Mouse (Mus musculus) adrenal gland, postnatal 25 days (tissue): ENCODE results near the gene S100a2. TPM values are rescaled to one million over a fixed set of nuclear protein-coding genes. Genes with fewer than 3 reads are reported as not detected.

Experiments
- DNase-seq: peaks from one replicate; pipeline ENCODE4 v3.0.0; 2021; ENCODE audit warnings: mixed read lengths
- long read RNA-seq: library from polyadenylated mRNA; stranded (forward); transcript quantifications from one replicate; pipeline ENCODE4 v2.0.0, GENCODE M21; 2021
- total RNA-seq: library from RNA; stranded (reverse); gene quantifications from 2 replicates; pipeline ENCODE4 v1.2.3, GENCODE M21; 2021

S100a2 gene
- not detected in 2 replicates for total RNA-seq
- long read RNA-seq = 0 reads

- no peak for DNase-seq
Observed at GRCm38 (mm10) chr3:90589947-90590346, at the start of gene S100a2. S100a2 (plus strand) TSS chr3:90590247.

GRCm38 (mm10) chr3:90540904-90541303 lies 49.1 kb upstream of the S100a2 start:
- DNase-seq = peak; percentile 8

GRCm38 (mm10) chr3:90549676-90550420 lies 40.2 kb upstream of the S100a2 start:
- no peak for DNase-seq

DNA sequence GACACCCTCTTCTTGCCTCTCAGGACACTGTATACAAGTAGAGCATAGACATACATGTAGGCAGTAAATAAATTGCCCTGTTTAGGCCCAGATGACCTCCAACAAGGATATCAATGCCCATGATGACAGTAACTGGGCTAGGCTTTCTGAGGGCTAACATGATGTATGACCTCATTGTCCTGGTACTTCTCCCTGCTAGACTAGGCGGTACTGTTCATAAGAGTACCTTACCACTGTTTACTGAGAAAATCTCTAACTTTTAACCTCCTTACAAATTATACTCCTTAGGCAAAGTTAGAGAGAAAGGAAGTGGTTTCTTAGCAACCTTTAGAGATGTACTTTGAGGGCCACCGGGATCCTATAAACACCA lies 39.6 kb upstream of the S100a2 start:
- no peak for DNase-seq

GRCm38 (mm10) chr3:90552231-90552630 lies 37.8 kb upstream of the S100a2 start:
- no peak for DNase-seq

DNA sequence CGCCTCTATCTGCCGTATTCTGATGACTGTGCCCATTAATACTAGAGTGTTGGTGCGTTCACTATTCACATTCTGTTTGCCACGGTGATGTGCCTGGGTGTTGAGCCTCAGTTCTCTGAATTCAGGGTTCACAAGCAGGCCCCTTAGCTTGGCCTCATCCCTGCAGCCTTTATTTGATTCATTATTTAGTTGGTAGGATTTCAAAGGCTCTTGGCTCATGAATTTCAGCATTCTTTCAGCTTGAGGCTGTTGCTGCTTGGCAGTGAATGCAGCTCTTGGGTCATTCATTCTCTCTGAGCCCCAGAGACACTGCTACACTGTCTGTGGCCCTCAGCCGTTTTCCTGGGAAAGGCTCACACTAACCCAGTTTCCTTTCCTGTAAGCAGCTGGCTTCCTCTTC lies 34.1 kb upstream of the S100a2 start:
- no peak for DNase-seq

DNA sequence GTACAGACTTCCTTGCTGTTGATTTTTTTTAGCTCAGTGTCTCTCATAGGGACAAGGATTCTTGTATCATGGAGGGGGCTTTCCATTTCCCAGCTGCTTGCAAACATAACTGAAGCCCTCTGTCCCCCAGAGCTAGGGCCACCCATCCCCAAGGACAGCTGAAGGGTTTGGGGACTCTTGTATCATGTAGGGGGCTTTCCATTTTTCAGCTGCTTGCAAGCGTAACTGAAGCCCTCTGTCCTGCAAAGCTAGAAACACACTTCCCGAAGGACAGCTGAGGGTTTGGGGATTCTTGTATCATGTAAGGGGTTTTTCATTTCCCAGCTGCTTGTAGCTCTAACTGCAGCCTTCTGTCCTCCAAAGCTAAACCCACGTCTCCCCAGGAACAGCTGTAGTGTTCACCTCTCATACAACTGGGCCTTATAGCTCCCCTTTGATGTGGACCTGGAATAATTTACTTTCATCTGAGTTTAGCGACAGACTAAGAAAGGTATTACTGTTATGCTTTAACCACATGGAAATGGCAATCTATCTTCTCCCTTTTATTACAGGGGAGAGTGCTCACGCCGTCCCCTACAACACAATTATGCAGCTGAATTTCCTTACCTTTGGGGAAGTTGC lies 29.9 kb upstream of the S100a2 start, which contains the start of gene S100a3:
Gene S100a3 (plus strand): TSS at position 571 of the 621 bp plus-strand sequence.
- DNase-seq = no peak

DNA sequence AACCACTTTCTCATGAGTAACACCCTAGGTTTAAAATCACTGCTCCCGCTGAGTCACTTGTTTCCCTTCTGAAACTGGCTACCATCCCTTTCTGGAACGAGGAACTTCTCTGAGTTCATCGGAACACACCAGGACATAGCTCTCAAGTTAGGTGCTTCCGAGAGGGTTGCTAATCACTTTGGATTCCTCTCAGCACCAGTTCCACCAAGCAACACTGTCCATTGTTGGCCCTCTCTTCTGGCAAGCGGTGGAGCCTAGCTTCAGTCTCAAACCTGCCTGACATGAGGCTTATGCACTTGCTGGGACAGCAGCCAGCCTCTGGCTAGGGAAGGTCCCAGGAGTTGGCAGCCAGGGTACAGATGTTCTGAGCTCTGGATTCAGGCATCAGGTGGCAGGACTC lies 15.4 kb upstream of the S100a2 start:
- DNase-seq = peak; percentile 26

DNA sequence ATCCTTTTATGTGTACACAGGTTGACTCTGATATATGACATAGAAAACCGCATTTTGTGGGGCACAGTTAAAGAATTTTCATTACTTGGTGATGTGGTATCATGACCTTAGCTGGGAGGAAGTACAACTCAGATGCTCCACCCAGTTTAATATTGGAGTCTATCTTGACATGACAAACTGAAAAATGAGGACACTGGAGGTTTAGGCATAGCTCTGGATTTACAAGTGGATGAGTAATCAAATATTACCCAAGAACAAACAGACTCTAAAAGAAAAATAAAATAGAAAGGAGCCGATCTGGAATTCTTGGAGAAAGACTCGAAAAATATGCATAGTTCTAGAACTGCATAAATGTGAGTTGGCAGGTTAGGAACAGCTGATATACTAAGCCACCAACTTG lies 14.7 kb upstream of the S100a2 start:
- DNase-seq = no peak

- no peak for DNase-seq
Observed at GRCm38 (mm10) chr3:90576351-90577001, 13.6 kb upstream of the S100a2 start.

DNA sequence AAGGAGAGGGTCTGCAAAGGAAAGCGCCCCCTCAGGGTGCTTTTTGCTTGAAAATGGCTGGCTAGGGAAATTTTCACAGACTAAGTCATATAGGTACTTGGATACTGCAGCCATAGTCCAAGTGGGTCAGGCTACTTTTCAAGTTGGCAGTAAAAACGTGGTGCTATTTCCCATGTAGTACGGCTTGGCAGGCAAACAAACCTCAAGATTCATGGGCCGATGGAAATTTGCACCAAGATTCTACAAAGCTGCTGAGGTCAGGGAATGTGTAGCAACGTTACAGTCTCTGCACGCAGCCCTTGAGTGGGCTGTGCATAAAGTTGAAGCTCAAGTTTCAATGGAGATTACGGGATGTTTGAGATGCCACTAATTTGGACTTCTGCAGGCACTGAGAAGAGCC lies 10.6 kb upstream of the S100a2 start:
- no peak for DNase-seq

DNA sequence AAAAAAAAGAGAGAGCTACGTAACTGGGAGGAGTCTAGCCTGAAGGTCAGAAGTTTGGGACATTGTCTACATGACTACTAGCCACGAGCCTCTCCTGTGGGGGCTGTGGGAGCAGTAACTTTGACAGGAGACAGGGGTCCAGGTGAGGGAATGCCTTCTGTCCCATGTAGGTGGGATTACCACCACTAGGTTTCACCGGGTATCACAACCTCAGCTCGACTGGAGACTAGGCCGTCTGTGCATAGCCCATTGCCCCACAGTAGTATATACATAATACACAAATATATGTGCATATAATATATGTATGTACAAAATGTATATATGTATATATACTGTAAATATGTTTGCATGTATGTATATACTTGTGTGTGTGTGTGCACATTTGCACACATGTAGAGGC lies 8.9 kb upstream of the S100a2 start:
- no peak for DNase-seq

DNA sequence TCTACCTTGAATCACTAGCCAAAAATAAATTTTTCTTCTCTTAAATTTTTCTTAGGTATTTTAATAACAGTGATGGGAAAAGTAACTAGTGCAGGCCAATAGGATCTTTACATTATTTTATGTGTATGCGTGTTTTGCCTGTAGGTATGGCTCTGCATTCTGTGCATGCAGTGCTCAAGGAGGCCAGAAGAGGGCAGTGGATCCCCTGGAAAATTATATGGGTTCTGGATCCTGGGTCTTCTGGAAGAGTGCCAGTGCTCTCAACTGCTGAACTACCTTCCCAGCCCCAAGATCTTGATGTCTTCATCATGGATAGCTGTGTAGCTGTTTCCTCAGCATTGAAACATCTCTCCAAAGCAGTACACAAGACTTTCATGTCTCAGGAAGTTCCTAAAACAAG lies 7.9 kb upstream of the S100a2 start:
- no peak for DNase-seq

- no peak for DNase-seq
Observed at GRCm38 (mm10) chr3:90582556-90582955, 7.5 kb upstream of the S100a2 start.

DNA sequence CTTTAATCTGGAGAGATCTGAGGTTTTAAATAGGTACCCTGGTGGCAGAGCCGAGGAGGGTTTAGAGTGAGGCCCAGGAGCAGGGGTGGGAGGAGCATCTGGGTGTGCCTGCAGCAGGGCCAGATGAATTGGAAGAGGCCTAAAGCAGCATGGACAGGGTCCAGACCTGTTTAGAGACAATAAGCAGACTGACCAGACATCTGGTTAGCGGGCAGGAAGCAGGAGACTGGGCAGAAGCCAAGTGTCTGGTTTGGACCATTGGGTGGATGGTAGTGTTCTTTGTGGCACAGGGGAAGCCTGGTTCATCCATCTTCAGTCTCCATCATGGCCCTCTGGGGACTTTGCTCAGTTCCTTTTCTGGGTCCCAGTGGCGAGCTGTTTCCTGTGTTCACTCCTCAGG lies 6.2 kb upstream of the S100a2 start:
- peak; percentile 27 for DNase-seq

- DNase-seq = peak; percentile 55
Observed at GRCm38 (mm10) chr3:90585595-90585994, 4.5 kb upstream of the S100a2 start.

GRCm38 (mm10) chr3:90586016-90586643 lies 3.9 kb upstream of the S100a2 start:
- no peak for DNase-seq

- peak; percentile 86 for DNase-seq
Observed at GRCm38 (mm10) chr3:90586906-90587305, 3.1 kb upstream of the S100a2 start.

GRCm38 (mm10) chr3:90587361-90588101 lies 2.5 kb upstream of the S100a2 start:
- no peak for DNase-seq

DNA sequence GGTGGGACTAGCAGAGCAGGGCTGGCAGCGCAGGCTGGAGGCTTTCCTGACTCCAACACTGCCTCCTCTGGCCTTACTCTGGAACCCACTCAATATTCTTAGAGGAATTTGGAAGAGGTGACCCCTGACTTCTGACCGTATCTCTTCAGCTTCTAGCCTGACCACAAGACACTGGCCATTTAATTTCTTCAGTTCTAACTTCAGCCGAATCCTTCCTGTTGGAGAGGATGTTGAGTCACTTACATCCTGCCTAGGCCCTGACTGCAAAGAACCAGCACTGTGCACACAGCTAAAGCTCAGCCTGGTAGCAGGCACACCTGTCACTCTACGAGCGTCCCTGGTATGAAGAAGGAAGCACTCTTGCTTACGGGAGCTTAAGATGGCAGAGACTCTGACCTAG lies 657 bp upstream of the S100a2 start:
- no peak for DNase-seq

- no peak for DNase-seq
Observed at GRCm38 (mm10) chr3:90594466-90594865, 4.4 kb downstream of the S100a2 start.

GRCm38 (mm10) chr3:90595556-90595955 lies 5.5 kb downstream of the S100a2 start:
- DNase-seq = no peak
